ENCODE assay signal across 10 mouse cellular contexts in genomic region chr13:55595375-55595774, GRCm38 (mm10). TPM values are rescaled to one million over a fixed set of nuclear protein-coding genes. Genes with fewer than 3 reads are reported as not detected.
DNase-seq lines count a peak whose midpoint lies in the region; ATAC-seq lines count a peak whose summit lies in the region.
"Had no signal": no experiment of that assay in that cellular context is flagged by ENCODE, and none has a peak within 500 bp of the region (broad histone marks: within the 10 kb centered on the region; RNA-seq: fewer than 3 reads in every experiment).

No protein-coding gene starts in this region.

- ATAC-seq in megakaryocyte-erythroid progenitor cell, adult 5-6 weeks (replicated peaks; ENCODE audit: low FRiP score, low TSS enrichment, poor library complexity, severe bottlenecking) = no peak
- ATAC-seq: intestine, postnatal 0 days had no signal

- peak; percentile 88 for DNase-seq in right cerebral cortex, adult 18-20 months
- no peak for DNase-seq in right cerebral cortex, postnatal 4 days
- DNase-seq in cerebellum, postnatal 25 days = peak; percentile 84 to 86
- peak; percentile 40 to 61 for DNase-seq in layer of hippocampus, postnatal 36 days
- peak; percentile 75 for DNase-seq in skeletal muscle tissue, adult 2 months (ENCODE audit: low read depth, low spot score)
- DNase-seq in heart, postnatal 4 days = no peak
- DNase-seq in c-Kit-positive CD71-positive TER-119-positive erythroid progenitor cells, embryonic 14.5 days (ENCODE audit: low spot score) = no peak
- DNase-seq: lung, postnatal 14 days had no signal

RNA-seq across cellular contexts. Expression of gene B4galt7, which starts 4.3 kb away (rescaled TPM):
- total RNA-seq in layer of hippocampus, postnatal 36 days (2021) = 10 to 100 TPM; 23.6 to 25.0 TPM
- total RNA-seq in megakaryocyte-erythroid progenitor cell, adult 5-6 weeks (2014; fragmentation: Nextera tagmentation) = 8.2 and 9.4 TPM in 2 replicates
- 9.8 and 16.3 TPM in 2 replicates for total RNA-seq in megakaryocyte-erythroid progenitor cell, adult 5-6 weeks (2017)
- 10 to 100 TPM; 12.2 to 12.5 TPM for total RNA-seq in heart, postnatal 4 days (2021)

RNA-seq across cellular contexts. Expression of gene Tmed9, which starts 21.8 kb away (rescaled TPM):
- total RNA-seq in layer of hippocampus, postnatal 36 days (2021) = 100 to 1,000 TPM; 141 to 143 TPM
- 65.7 and 68.8 TPM in 2 replicates for total RNA-seq in megakaryocyte-erythroid progenitor cell, adult 5-6 weeks (2014; fragmentation: Nextera tagmentation)
- total RNA-seq in megakaryocyte-erythroid progenitor cell, adult 5-6 weeks (2017) = 145 and 158 TPM in 2 replicates
- total RNA-seq in heart, postnatal 4 days (2021) = 100 to 1,000 TPM; 116 to 121 TPM

RNA-seq across cellular contexts. Expression of gene Fam193b, which starts 24.5 kb away (rescaled TPM):
- total RNA-seq in layer of hippocampus, postnatal 36 days (2021) = 10 to 100 TPM; 88.6 to 96.2 TPM
- 49.7 and 72.9 TPM in 2 replicates for total RNA-seq in megakaryocyte-erythroid progenitor cell, adult 5-6 weeks (2014; fragmentation: Nextera tagmentation)
- 17.9 and 22.9 TPM in 2 replicates for total RNA-seq in megakaryocyte-erythroid progenitor cell, adult 5-6 weeks (2017)
- total RNA-seq in heart, postnatal 4 days (2021) = 10 to 100 TPM; 21.2 to 24.0 TPM

RNA-seq across cellular contexts. Expression of gene Caml, which starts 27.4 kb away (rescaled TPM):
- 10 to 100 TPM; 44.2 to 47.9 TPM for total RNA-seq in layer of hippocampus, postnatal 36 days (2021)
- 60.6 and 73.2 TPM in 2 replicates for total RNA-seq in megakaryocyte-erythroid progenitor cell, adult 5-6 weeks (2014; fragmentation: Nextera tagmentation)
- total RNA-seq in megakaryocyte-erythroid progenitor cell, adult 5-6 weeks (2017) = 57.7 and 60.8 TPM in 2 replicates
- total RNA-seq in heart, postnatal 4 days (2021) = 10 to 100 TPM; 16.2 to 17.7 TPM

RNA-seq across cellular contexts. Expression of gene Ddx46, which starts 39.5 kb away (rescaled TPM):
- 10 to 100 TPM; 47.4 to 52.6 TPM for total RNA-seq in layer of hippocampus, postnatal 36 days (2021)
- total RNA-seq in megakaryocyte-erythroid progenitor cell, adult 5-6 weeks (2014; fragmentation: Nextera tagmentation) = 87.1 and 100 TPM in 2 replicates
- total RNA-seq in megakaryocyte-erythroid progenitor cell, adult 5-6 weeks (2017) = 131 and 141 TPM in 2 replicates
- total RNA-seq in heart, postnatal 4 days (2021) = 10 to 100 TPM; 33.8 to 34.3 TPM

Comparison
In these comparisons a context has a peak if more than half of its experiments do, and no peak if none do; other contexts are left out.
1. DNase-seq: peak in right cerebral cortex, adult 18-20 months (single experiment), cerebellum, postnatal 25 days (2 of 2), layer of hippocampus, postnatal 36 days (2 of 2) and skeletal muscle tissue, adult 2 months (single experiment); none in right cerebral cortex, postnatal 4 days (single experiment), heart, postnatal 4 days (single experiment) and c-Kit-positive CD71-positive TER-119-positive erythroid progenitor cells, embryonic 14.5 days (single experiment).